In genomic region chr15:79882623-79883267, GRCm38 (mm10) we compare ENCODE assay signal across 8 mouse cellular contexts. TPM values are rescaled to one million over a fixed set of nuclear protein-coding genes. Genes with fewer than 3 reads are reported as not detected.
A peak's percentile ranks its signal among the peaks of the same experiment; 100 is the strongest.
DNase-seq lines count a peak whose midpoint lies in the region; ATAC-seq and TF ChIP-seq lines count a peak whose summit lies in the region.

No protein-coding gene starts in this region.

- TF ChIP-seq POLR2A in small intestine, adult 2 months (IDR thresholded peaks at IDR 0.05; ENCODE audit: low read depth, low read length): no peak

- H3K4me3 ChIP-seq in heart, embryonic 10.5 days: peak overlapping the region; percentile 65
- peak overlapping the region; percentile 48 for H3K4me3 ChIP-seq in forebrain, embryonic 12.5 days (replicated peaks)
- H3K4me3 ChIP-seq in intestine, postnatal 0 days (ENCODE audit: low read depth, low read length): peak overlapping the region; percentile 39
- peak overlapping the region; percentile 60 for H3K4me3 ChIP-seq in liver, embryonic 15.5 days (replicated peaks)
- peak overlapping the region; percentile 60; the same call in 1 of the 2 replicates for H3K4me3 ChIP-seq in small intestine, adult 2 months (ENCODE audit: low read depth, low read length)

- WGBS in heart, embryonic 10.5 days: 27% methylated on average over 19 of the region's 19 CpGs
- WGBS in forebrain, embryonic 12.5 days: 26% methylated on average over 19 of the region's 19 CpGs
- WGBS in intestine, postnatal 0 days: 32% methylated on average over 19 of the region's 19 CpGs
- WGBS in liver, embryonic 15.5 days (ENCODE audit: insufficient replicate concordance): 26% methylated on average over 19 of the region's 19 CpGs
- WGBS in small intestine, adult 2 months: 33% methylated on average over 19 of the region's 19 CpGs

- peak overlapping the region; percentile 63 for H3K4me2 ChIP-seq in forebrain, embryonic 12.5 days
- peak overlapping the region; percentile 72 for H3K4me2 ChIP-seq in intestine, postnatal 0 days (replicated peaks; ENCODE audit: low read depth)
- H3K4me2 ChIP-seq in liver, embryonic 15.5 days: peak overlapping the region; percentile 81

- H3K9me3 ChIP-seq in heart, embryonic 10.5 days: no peaks in the 10 kb centered on the region
- H3K9me3 ChIP-seq in forebrain, embryonic 12.5 days: no peaks in the 10 kb centered on the region
- no peaks in the 10 kb centered on the region for H3K9me3 ChIP-seq in intestine, postnatal 0 days (ENCODE audit: control insufficient read depth)
- H3K9me3 ChIP-seq in liver, embryonic 15.5 days (replicated peaks): no peaks in the 10 kb centered on the region

- peak; percentile 56 for ATAC-seq in forebrain, embryonic 12.5 days (ENCODE audit: low FRiP score)
- no peak for ATAC-seq in intestine, postnatal 0 days
- ATAC-seq in liver, embryonic 15.5 days (ENCODE audit: insufficient read depth): no peak
- no peak for ATAC-seq in megakaryocyte-erythroid progenitor cell, adult 5-6 weeks (replicated peaks; ENCODE audit: low FRiP score, low TSS enrichment, poor library complexity, severe bottlenecking)

- no peak for TF ChIP-seq CTCF in intestine, postnatal 0 days (IDR thresholded peaks at IDR 0.05; ENCODE audit: low read depth)
- TF ChIP-seq CTCF in small intestine, adult 2 months (IDR thresholded peaks at IDR 0.05; ENCODE audit: extremely low read depth, insufficient read length, insufficient replicate concordance, low read depth, low read length): no peak

- H3K4me1 ChIP-seq in heart, embryonic 10.5 days: peaks cover 18% of the 10 kb centered on the region
- peaks cover 16% of the 10 kb centered on the region for H3K4me1 ChIP-seq in forebrain, embryonic 12.5 days
- no peaks in the 10 kb centered on the region for H3K4me1 ChIP-seq in intestine, postnatal 0 days (replicated peaks; ENCODE audit: control insufficient read depth, insufficient read depth, low read length)
- peaks cover 10% of the 10 kb centered on the region for H3K4me1 ChIP-seq in liver, embryonic 15.5 days (replicated peaks)
- peaks cover 3% of the 10 kb centered on the region; the same call in 1 of the 2 replicates for H3K4me1 ChIP-seq in small intestine, adult 2 months (ENCODE audit: control insufficient read depth, insufficient read depth, insufficient read length, low read length)

- peak overlapping the region; percentile 88; the same call in 1 of the 2 replicates for H3K27ac ChIP-seq in heart, embryonic 10.5 days
- H3K27ac ChIP-seq in forebrain, embryonic 12.5 days: peak overlapping the region; percentile 84
- no peak overlapping the region for H3K27ac ChIP-seq in intestine, postnatal 0 days (ENCODE audit: low read depth, low read length)
- no peak overlapping the region for H3K27ac ChIP-seq in liver, embryonic 15.5 days (replicated peaks)
- H3K27ac ChIP-seq in small intestine, adult 2 months (ENCODE audit: insufficient read depth, low read depth, low read length): no peak overlapping the region

- no peak for DNase-seq in heart, embryonic 10.5 days (ENCODE audit: low spot score)
- no peak for DNase-seq in heart, postnatal 4 days
- peak; percentile 57 for DNase-seq in Muller cell, postnatal 12 days (ENCODE audit: inconsistent ontology term)

- peak overlapping the region; percentile 43; the same call in 1 of the 2 replicates for H3K9ac ChIP-seq in forebrain, embryonic 12.5 days
- no peak overlapping the region for H3K9ac ChIP-seq in intestine, postnatal 0 days (ENCODE audit: low read depth, low read length)
- H3K9ac ChIP-seq in liver, embryonic 15.5 days: no peak overlapping the region

- H3K27me3 ChIP-seq in heart, embryonic 10.5 days (ENCODE audit: insufficient read depth, poor library complexity, severe bottlenecking): peaks cover 7% of the 10 kb centered on the region
- no peaks in the 10 kb centered on the region for H3K27me3 ChIP-seq in forebrain, embryonic 12.5 days
- H3K27me3 ChIP-seq in intestine, postnatal 0 days (replicated peaks; ENCODE audit: control insufficient read depth, insufficient read depth, low read length): peaks cover 4% of the 10 kb centered on the region; the same call in 1 of the 2 replicates
- H3K27me3 ChIP-seq in liver, embryonic 15.5 days: peaks cover 15% of the 10 kb centered on the region
- no peaks in the 10 kb centered on the region for H3K27me3 ChIP-seq in small intestine, adult 2 months (ENCODE audit: control insufficient read depth, insufficient read depth, low read length)

- no peaks in the 10 kb centered on the region for H3K36me3 ChIP-seq in heart, embryonic 10.5 days
- H3K36me3 ChIP-seq in forebrain, embryonic 12.5 days (replicated peaks): no peaks in the 10 kb centered on the region
- no peaks in the 10 kb centered on the region for H3K36me3 ChIP-seq in intestine, postnatal 0 days (ENCODE audit: control insufficient read depth, insufficient read depth)
- no peaks in the 10 kb centered on the region for H3K36me3 ChIP-seq in liver, embryonic 15.5 days (replicated peaks)
- no peaks in the 10 kb centered on the region for H3K36me3 ChIP-seq in small intestine, adult 2 months (ENCODE audit: control insufficient read depth, insufficient read depth, low read length)

RNA-seq across cellular contexts. Expression of gene Apobec3, which starts 8.7 kb away (rescaled TPM):
- 9.5 and 10.2 TPM in 2 replicates for polyA plus RNA-seq in heart, embryonic 10.5 days (2016; fragmentation: Nextera tagmentation; extraction: Ambion mirVana)
- 10 to 100 TPM in 1 of 2 experiments, 1 to 10 TPM in 1; 8.7 to 10.1 TPM for total RNA-seq in heart, postnatal 4 days (2021)
- 7.4 and 8.4 TPM in 2 replicates for polyA plus RNA-seq in forebrain, embryonic 12.5 days (2016; fragmentation: Nextera tagmentation; extraction: Ambion mirVana)
- 5.1 and 6.4 TPM in 2 replicates for polyA plus RNA-seq in intestine, postnatal 0 days (2015; fragmentation: Nextera tagmentation; extraction: Ambion mirVana)
- polyA plus RNA-seq in liver, embryonic 15.5 days (2015; fragmentation: Nextera tagmentation; extraction: Ambion mirVana): 33.5 and 34.5 TPM in 2 replicates
- polyA plus RNA-seq in small intestine, adult 2 months (2012; rRNA removed): 9.3 and 21.1 TPM in 2 replicates
- total RNA-seq in megakaryocyte-erythroid progenitor cell, adult 5-6 weeks (2014; fragmentation: Nextera tagmentation): 243 and 293 TPM in 2 replicates
- total RNA-seq in megakaryocyte-erythroid progenitor cell, adult 5-6 weeks (2017): 135 and 175 TPM in 2 replicates

RNA-seq across cellular contexts. Expression of gene Cbx6, which starts 48.3 kb away (rescaled TPM):
- polyA plus RNA-seq in heart, embryonic 10.5 days (2016; fragmentation: Nextera tagmentation; extraction: Ambion mirVana): 18.9 and 27.1 TPM in 2 replicates
- total RNA-seq in heart, postnatal 4 days (2021): 10 to 100 TPM; 53.1 to 57.5 TPM
- 31.1 and 31.5 TPM in 2 replicates for polyA plus RNA-seq in forebrain, embryonic 12.5 days (2016; fragmentation: Nextera tagmentation; extraction: Ambion mirVana)
- polyA plus RNA-seq in intestine, postnatal 0 days (2015; fragmentation: Nextera tagmentation; extraction: Ambion mirVana): 13.8 and 15.7 TPM in 2 replicates
- polyA plus RNA-seq in liver, embryonic 15.5 days (2015; fragmentation: Nextera tagmentation; extraction: Ambion mirVana): 6.7 and 8.1 TPM in 2 replicates
- 11.1 and 19.9 TPM in 2 replicates for polyA plus RNA-seq in small intestine, adult 2 months (2012; rRNA removed)
- 25.1 and 25.6 TPM in 2 replicates for total RNA-seq in megakaryocyte-erythroid progenitor cell, adult 5-6 weeks (2014; fragmentation: Nextera tagmentation)
- total RNA-seq in megakaryocyte-erythroid progenitor cell, adult 5-6 weeks (2017): 14.4 and 36.7 TPM in 2 replicates

RNA-seq across cellular contexts. Expression of gene Npcd, which starts 48.7 kb away (rescaled TPM):
- polyA plus RNA-seq in heart, embryonic 10.5 days (2016; fragmentation: Nextera tagmentation; extraction: Ambion mirVana): not detected in 2 replicates
- total RNA-seq in heart, postnatal 4 days (2021): 1 to 10 TPM; 1.3 to 1.5 TPM
- 0.87 TPM in 1 of 2 replicates, not detected in the other for polyA plus RNA-seq in forebrain, embryonic 12.5 days (2016; fragmentation: Nextera tagmentation; extraction: Ambion mirVana)
- 0.61 TPM in 1 of 2 replicates, not detected in the other for polyA plus RNA-seq in intestine, postnatal 0 days (2015; fragmentation: Nextera tagmentation; extraction: Ambion mirVana)
- not detected in 2 replicates for polyA plus RNA-seq in liver, embryonic 15.5 days (2015; fragmentation: Nextera tagmentation; extraction: Ambion mirVana)
- polyA plus RNA-seq in small intestine, adult 2 months (2012; rRNA removed): 0.23 and 0.63 TPM in 2 replicates
- total RNA-seq in megakaryocyte-erythroid progenitor cell, adult 5-6 weeks (2014; fragmentation: Nextera tagmentation): not detected in 2 replicates
- not detected in 2 replicates for total RNA-seq in megakaryocyte-erythroid progenitor cell, adult 5-6 weeks (2017)

Comparison
In these comparisons a context has a peak if more than half of its experiments do, and no peak if none do; other contexts are left out.
1. H3K27ac ChIP-seq: peak in heart, embryonic 10.5 days (single experiment) and forebrain, embryonic 12.5 days (single experiment); none in intestine, postnatal 0 days (single experiment), liver, embryonic 15.5 days (single experiment) and small intestine, adult 2 months (single experiment).
2. Peak in every context shown above with its lines, with median percentiles within 50 percentile points of each other: H3K4me3 ChIP-seq and H3K4me2 ChIP-seq.